Comparison of ENCODE assay signal across 12 mouse cellular contexts in the genomic region with DNA sequence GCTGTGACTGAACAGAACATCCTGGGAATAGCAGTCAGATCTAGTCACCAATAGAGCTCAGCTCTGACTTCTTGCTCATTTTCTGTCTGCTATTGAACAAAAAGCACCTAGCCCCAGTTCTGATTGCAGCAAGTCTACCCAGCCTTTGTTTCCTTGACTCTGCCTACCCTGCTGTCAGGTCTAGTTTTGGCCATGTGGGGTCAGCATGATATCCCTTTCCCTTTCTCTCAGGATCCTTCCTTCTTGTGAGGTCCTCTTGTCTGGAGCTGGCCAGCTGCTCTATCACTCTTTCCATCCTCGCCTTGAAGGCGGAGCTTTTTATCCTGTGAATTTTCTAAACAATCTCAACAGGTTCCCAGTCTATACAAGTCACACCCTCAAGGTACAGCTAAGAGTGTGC.
DNase-seq lines count a peak whose midpoint lies in the region; ATAC-seq and TF ChIP-seq lines count a peak whose summit lies in the region.
"Had no signal": no experiment of that assay in that cellular context is flagged by ENCODE, and none has a peak within 500 bp of the region (broad histone marks: within the 10 kb centered on the region; RNA-seq: fewer than 3 reads in every experiment).

No protein-coding gene starts in this region.

- no peak overlapping the region for H3K4me3 ChIP-seq in heart, adult 2 months
- H3K4me3 ChIP-seq in heart, embryonic 11.5 days (ENCODE audit: low read depth, low read length) = no peak overlapping the region
- H3K4me3 ChIP-seq: limb, embryonic 12.5 days; lung, embryonic 15.5 days had no signal

- 52% methylated on average over 2 of the region's 2 CpGs for WGBS in heart, adult 2 months
- 42% methylated on average over 2 of the region's 2 CpGs for WGBS in heart, embryonic 11.5 days (ENCODE audit: insufficient replicate concordance)

- H3K9me3 ChIP-seq in heart, embryonic 11.5 days (replicated peaks; ENCODE audit: control insufficient read depth, low read length) = no peaks in the 10 kb centered on the region
- H3K9me3 ChIP-seq: lung, embryonic 15.5 days had no signal

- H3K27me3 ChIP-seq in heart, adult 2 months (ENCODE audit: control insufficient read depth, insufficient read depth, low read length) = no peaks in the 10 kb centered on the region
- no peaks in the 10 kb centered on the region for H3K27me3 ChIP-seq in heart, embryonic 11.5 days (ENCODE audit: control insufficient read depth, insufficient read depth, low read length)
- no peaks in the 10 kb centered on the region for H3K27me3 ChIP-seq in splenic B cell, adult 2 months (ENCODE audit: control insufficient read depth, insufficient read depth, low read length, poor library complexity, severe bottlenecking)
- H3K27me3 ChIP-seq: limb, embryonic 12.5 days; lung, embryonic 15.5 days had no signal

- no peak for DNase-seq in heart, adult 2 months
- peak; percentile 18 for DNase-seq in left cerebral cortex, postnatal 4 days
- no peak for DNase-seq in left cerebral cortex, adult 9 months (ENCODE audit: low spot score in 2 of 2)
- peak; percentile 20 for DNase-seq in embryo, embryonic 11 days
- DNase-seq in splenic B cell, adult 2 months (ENCODE audit: low read depth, low spot score) = peak; percentile 6
- DNase-seq: cerebellum, adult 18-20 months; midbrain, embryonic 14.5 days; thymus, postnatal 4 days had no signal

- H3K9ac ChIP-seq in heart, adult 2 months (ENCODE audit: low read depth, low read length) = no peak overlapping the region
- H3K9ac ChIP-seq in heart, embryonic 11.5 days (ENCODE audit: low read depth, low read length) = no peak overlapping the region
- H3K9ac ChIP-seq: limb, embryonic 12.5 days; lung, embryonic 15.5 days had no signal

- no peaks in the 10 kb centered on the region for H3K79me2 ChIP-seq in heart, adult 2 months (replicated peaks; ENCODE audit: control insufficient read depth, insufficient read depth, low read length)

- H3K36me3 ChIP-seq in heart, adult 2 months (ENCODE audit: control insufficient read depth, insufficient read depth, low read length) = no peaks in the 10 kb centered on the region
- H3K36me3 ChIP-seq in heart, embryonic 11.5 days (ENCODE audit: control insufficient read depth, insufficient read depth, low read length) = 0 out of 2 replicates have a peak, but pooled peaks cover 2% of the 10 kb centered on the region
- no peaks in the 10 kb centered on the region for H3K36me3 ChIP-seq in splenic B cell, adult 2 months (ENCODE audit: control insufficient read depth, insufficient read depth, low read length, poor library complexity, severe bottlenecking)
- H3K36me3 ChIP-seq: limb, embryonic 12.5 days; lung, embryonic 15.5 days had no signal

- intact Hi-C loops in heart, adult 2 months (cut with DNase I) = no loop called here
- intact Hi-C loops in left cerebral cortex, postnatal 4 days (cut with DNase I) = no loop called here

- no peak for TF ChIP-seq EP300 in heart, adult 2 months (IDR thresholded peaks at IDR 0.05; ENCODE audit: insufficient read depth, low read depth, low read length)

- peak; percentile 58 for TF ChIP-seq CTCF in heart, adult 2 months (IDR thresholded peaks at IDR 0.05)

- H3K27ac ChIP-seq in heart, adult 2 months = no peak overlapping the region
- H3K27ac ChIP-seq in heart, embryonic 11.5 days (ENCODE audit: low read depth, low read length) = no peak overlapping the region
- H3K27ac ChIP-seq: limb, embryonic 12.5 days; lung, embryonic 15.5 days had no signal

- H3K4me1 ChIP-seq in heart, adult 2 months (ENCODE audit: control insufficient read depth, insufficient read depth, low read length) = no peaks in the 10 kb centered on the region
- H3K4me1 ChIP-seq in heart, embryonic 11.5 days (ENCODE audit: control insufficient read depth, insufficient read depth, low read length) = no peaks in the 10 kb centered on the region
- H3K4me1 ChIP-seq: limb, embryonic 12.5 days; lung, embryonic 15.5 days had no signal

- H3K4me2 ChIP-seq in heart, embryonic 11.5 days = no peak overlapping the region
- H3K4me2 ChIP-seq: limb, embryonic 12.5 days; lung, embryonic 15.5 days had no signal

- no peak for ATAC-seq in heart, embryonic 11.5 days (replicated peaks; ENCODE audit: insufficient number of reproducible peaks, low FRiP score, low TSS enrichment)
- ATAC-seq in frontal cortex, adult (ENCODE audit: low TSS enrichment) = no peak

- no peak for TF ChIP-seq POLR2A in heart, adult 2 months (IDR thresholded peaks at IDR 0.05; ENCODE audit: insufficient read depth, low read depth, low read length)

Comparison
In these comparisons a context has a peak if more than half of its experiments do, and no peak if none do; other contexts are left out.
1. DNase-seq: peak in left cerebral cortex, postnatal 4 days (single experiment), embryo, embryonic 11 days (single experiment) and splenic B cell, adult 2 months (single experiment); none in heart, adult 2 months (0 of 2) and left cerebral cortex, adult 9 months (0 of 2).